Mouse (Mus musculus) hindbrain, embryonic 14.5 days (tissue): ENCODE data around the gene Cdk16. TPM values are rescaled to one million over a fixed set of nuclear protein-coding genes. Genes with fewer than 3 reads are reported as not detected.
A peak's percentile ranks its signal among the peaks of the same experiment; 100 is the strongest.

ENCODE experiments used
- ATAC-seq: fragments of 200-750 bp; cut with Nextera tagmentation; 2 replicates; pipeline ENCODE4 v1.8.0; 2017; ENCODE audit warnings: moderate number of reproducible peaks, mild to moderate bottlenecking, moderate TSS enrichment, moderate library complexity; ENCODE audit not compliant: low FRiP score
- DNase-seq: peaks from one replicate; pipeline ENCODE4 v3.0.0-alpha.2; 2015; ENCODE audit warnings: low spot score
- H3K27ac ChIP-seq: fragments of 300-500 bp; sonication (generic); 2 replicates; pipeline ENCODE4 v1.5.1; 2014; ENCODE audit warnings: mild to moderate bottlenecking, moderate library complexity
- H3K27me3 ChIP-seq: fragments of 300-500 bp; sonication (generic); 2 replicates; pipeline ENCODE4 v1.6.1; 2014; ENCODE audit warnings: mild to moderate bottlenecking, low read length, mixed read lengths; ENCODE audit not compliant: control insufficient read depth, insufficient read depth
- H3K36me3 ChIP-seq: fragments of 300-500 bp; sonication (generic); replicated peaks from 2 replicates; pipeline ENCODE4 v1.6.1; 2014; ENCODE audit not compliant: control insufficient read depth, insufficient read depth
- H3K4me1 ChIP-seq: fragments of 300-500 bp; sonication (generic); replicated peaks from 2 replicates; pipeline ENCODE4 v1.6.1; 2014; ENCODE audit warnings: antibody characterized with exemption, low read length, mixed read lengths; ENCODE audit not compliant: control insufficient read depth, insufficient read depth
- H3K4me2 ChIP-seq: fragments of 300-500 bp; sonication (generic); replicated peaks from 2 replicates; pipeline ENCODE4 v1.6.1; 2014; ENCODE audit warnings: mild to moderate bottlenecking, moderate library complexity
- H3K4me3 ChIP-seq: fragments of 300-500 bp; sonication (generic); replicated peaks from 2 replicates; pipeline ENCODE4 v1.5.1; 2014; ENCODE audit warnings: mild to moderate bottlenecking, low read length
- H3K9ac ChIP-seq: fragments of 300-500 bp; sonication (generic); 2 replicates; pipeline ENCODE4 v1.6.1; 2014
- H3K9me3 ChIP-seq: fragments of 300-500 bp; sonication (generic); 2 replicates; pipeline ENCODE4 v1.6.1; 2016; ENCODE audit warnings: low read length; ENCODE audit not compliant: control insufficient read depth
- WGBS: fragments of 180-500 bp; shearing (Covaris S2); extraction: QIAGEN DNeasy Blood & Tissue Kit; methylation state at CpG from one replicate; pipeline ENCODE4 v1.1.7; 2014; 5-methylcytosine and 5-hydroxymethylcytosine counted together
- polyA plus RNA-seq: library from polyadenylated mRNA; unstranded; fragments of >200 nt; fragmentation: Nextera tagmentation; extraction: Ambion mirVana; gene quantifications from 2 replicates; pipeline ENCODE4 v1.2.1, GENCODE M21; 2014

The Cdk16 gene
- polyA plus RNA-seq = 126 and 142 TPM in 2 replicates

- H3K36me3 ChIP-seq = peaks cover 8% of the 10 kb centered on the region
- 18% methylated on average over 16 of the region's 16 CpGs for WGBS
These were observed at the start of gene Cdk16 for GRCm38 (mm10) chrX:20687519-20688067. TSS of gene Cdk16 (plus strand) at chrX:20687954.

DNA sequence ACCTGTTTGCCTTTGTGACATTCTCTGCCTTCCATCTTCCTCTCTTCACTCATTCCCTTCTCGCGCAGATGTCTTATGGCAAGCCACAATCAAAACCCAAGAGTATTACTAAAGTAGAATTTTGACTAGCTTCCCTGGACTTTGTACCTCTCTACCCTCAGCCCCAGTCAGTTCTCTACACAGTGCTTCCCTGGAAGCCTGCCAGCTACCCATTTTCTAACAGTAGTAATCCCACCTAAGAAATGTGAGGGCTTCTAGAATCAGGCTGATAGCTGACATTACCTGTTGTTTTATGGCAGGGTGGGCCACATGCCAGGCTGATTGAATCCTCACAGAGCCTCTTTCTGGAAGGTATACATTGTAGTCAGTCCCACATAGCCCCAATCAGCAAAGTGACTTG lies 49.6 kb upstream of the Cdk16 start:
- Histone ChIP-seq H3K4me2 (no peak overlapping the region), H3K4me3 (no peak overlapping the region), H3K27ac (no peak overlapping the region), H3K4me1 (no peaks in the 10 kb centered on the region), H3K27me3 (no peaks in the 10 kb centered on the region), H3K36me3 (peaks cover 58% of the 10 kb centered on the region), H3K9ac (no peak overlapping the region), H3K9me3 (no peaks in the 10 kb centered on the region)
- DNase-seq (no peak), ATAC-seq (no peak)
- 97% methylated on average over 2 of the region's 2 CpGs for WGBS

More at GRCm38 (mm10) chrX:20687519-20688067, at the start of gene Cdk16:
- peak within 1 kb of the TSS; percentile 78 for H3K9ac ChIP-seq
- peak within 1 kb of the TSS; percentile 93 for H3K27ac ChIP-seq
- peak within 1 kb of the TSS; percentile 72 for H3K4me2 ChIP-seq
- H3K9me3 ChIP-seq = no peaks in the 10 kb centered on the region
- DNase-seq (peak; percentile 85), ATAC-seq (peak; percentile 93)
- H3K4me3 ChIP-seq = peak within 1 kb of the TSS; percentile 69
- peaks cover 12% of the 10 kb centered on the region for H3K4me1 ChIP-seq
- no peaks in the 10 kb centered on the region for H3K27me3 ChIP-seq

DNA sequence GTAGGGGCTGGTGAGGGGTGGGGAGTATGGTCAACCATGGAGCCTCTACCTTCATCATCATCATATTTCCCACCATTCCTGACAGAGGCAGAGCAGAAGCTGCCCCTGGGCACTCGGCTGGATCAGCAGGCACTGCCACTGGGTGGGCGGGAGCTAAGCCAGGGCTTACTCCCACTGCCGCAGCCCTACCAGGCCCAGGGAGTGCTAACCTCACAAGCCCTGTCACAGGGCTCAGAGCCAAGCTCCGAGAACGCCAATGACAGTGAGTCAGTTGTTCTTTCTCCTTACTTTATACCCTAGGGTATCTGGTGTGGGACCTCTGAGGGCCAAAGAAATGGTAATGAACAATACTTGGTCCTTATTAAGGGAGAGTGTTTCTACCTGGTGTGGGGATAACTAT lies 43.0 kb upstream of the Cdk16 start:
- ATAC-seq = no peak
- H3K27ac ChIP-seq = no peak overlapping the region
- WGBS = 91% methylated on average over 5 of the region's 5 CpGs

DNA sequence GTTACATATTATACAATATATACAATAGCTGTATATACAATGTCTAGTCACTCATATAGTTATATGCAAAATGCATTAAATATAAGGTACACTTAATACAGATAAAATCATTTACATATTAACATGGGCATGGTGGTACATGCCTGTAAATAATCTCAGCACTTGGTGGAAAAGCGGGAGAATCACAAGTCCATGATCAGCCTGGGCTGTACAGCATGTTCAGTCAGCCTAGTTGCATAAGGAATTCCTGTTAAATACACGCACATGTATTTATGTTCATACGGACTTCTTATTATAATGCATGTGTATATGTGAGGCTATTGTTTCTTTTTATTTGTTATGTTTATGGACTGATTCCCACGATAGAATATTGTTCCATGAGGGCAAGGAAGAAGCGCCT lies 30.2 kb upstream of the Cdk16 start:
- Histone ChIP-seq H3K27me3 (no peaks in the 10 kb centered on the region), H3K9me3 (no peaks in the 10 kb centered on the region), H3K4me3 (peak overlapping the region; percentile 43), H3K4me2 (peak overlapping the region; percentile 71), H3K4me1 (0 out of 2 replicates have a peak, but pooled peaks cover 6% of the 10 kb centered on the region), H3K36me3 (no peaks in the 10 kb centered on the region), H3K27ac (no peak overlapping the region), H3K9ac (no peak overlapping the region)
- no peak for ATAC-seq
- 32% methylated on average over 5 of the region's 5 CpGs for WGBS
- no peak for DNase-seq

More for the DNA sequence above, 43.0 kb upstream of the Cdk16 start:
- Histone ChIP-seq H3K4me1 (no peaks in the 10 kb centered on the region), H3K9me3 (no peaks in the 10 kb centered on the region), H3K36me3 (peaks cover 79% of the 10 kb centered on the region), H3K9ac (no peak overlapping the region), H3K27me3 (no peaks in the 10 kb centered on the region), H3K4me3 (no peak overlapping the region), H3K4me2 (no peak overlapping the region)
- no peak for DNase-seq

GRCm38 (mm10) chrX:20658026-20658652 lies 29.6 kb upstream of the Cdk16 start, which contains the start of gene Uba1:
TSS of gene Uba1 (plus strand) at chrX:20658326.
- DNase-seq (peak; percentile 81), ATAC-seq (peak; percentile 87)
- Histone ChIP-seq H3K27ac (no peak within 1 kb of the TSS), H3K9me3 (no peaks in the 10 kb centered on the region), H3K4me1 (0 out of 2 replicates have a peak, but pooled peaks cover 6% of the 10 kb centered on the region), H3K36me3 (no peaks in the 10 kb centered on the region), H3K4me3 (peak within 1 kb of the TSS; percentile 43), H3K9ac (peak within 1 kb of the TSS; percentile 40), H3K27me3 (no peaks in the 10 kb centered on the region), H3K4me2 (peak within 1 kb of the TSS; percentile 71)
- WGBS = 18% methylated on average over 27 of the region's 27 CpGs

- peak overlapping the region; percentile 43 for H3K4me3 ChIP-seq
- H3K27ac ChIP-seq = no peak overlapping the region
- WGBS = 19% methylated on average over 24 of the region's 24 CpGs
- no peak for DNase-seq
- peak overlapping the region; percentile 40 for H3K9ac ChIP-seq
- H3K27me3 ChIP-seq = no peaks in the 10 kb centered on the region
- H3K4me1 ChIP-seq = 0 out of 2 replicates have a peak, but pooled peaks cover 6% of the 10 kb centered on the region
- H3K4me2 ChIP-seq = peak overlapping the region; percentile 71
- no peak for ATAC-seq
- H3K36me3 ChIP-seq = no peaks in the 10 kb centered on the region
- H3K9me3 ChIP-seq = no peaks in the 10 kb centered on the region
These were observed 28.8 kb upstream of the Cdk16 start for GRCm38 (mm10) chrX:20658891-20659406.

- 0 out of 2 replicates have a peak overlapping the region, but pooled peaks have one; percentile 65 for H3K4me3 ChIP-seq
- peak overlapping the region; percentile 28; the same call in 1 of the 2 replicates for H3K9ac ChIP-seq
- H3K9me3 ChIP-seq = no peaks in the 10 kb centered on the region
- 27% methylated on average over 5 of the region's 5 CpGs for WGBS
- peaks cover 14% of the 10 kb centered on the region for H3K36me3 ChIP-seq
- H3K4me1 ChIP-seq = peaks cover 29% of the 10 kb centered on the region
- H3K4me2 ChIP-seq = peak overlapping the region; percentile 33
- H3K27ac ChIP-seq = peak overlapping the region; percentile 70
- peak; percentile 65 for ATAC-seq
- H3K27me3 ChIP-seq = no peaks in the 10 kb centered on the region
- no peak for DNase-seq
These were observed 25.4 kb upstream of the Cdk16 start for GRCm38 (mm10) chrX:20662317-20662715.

DNA sequence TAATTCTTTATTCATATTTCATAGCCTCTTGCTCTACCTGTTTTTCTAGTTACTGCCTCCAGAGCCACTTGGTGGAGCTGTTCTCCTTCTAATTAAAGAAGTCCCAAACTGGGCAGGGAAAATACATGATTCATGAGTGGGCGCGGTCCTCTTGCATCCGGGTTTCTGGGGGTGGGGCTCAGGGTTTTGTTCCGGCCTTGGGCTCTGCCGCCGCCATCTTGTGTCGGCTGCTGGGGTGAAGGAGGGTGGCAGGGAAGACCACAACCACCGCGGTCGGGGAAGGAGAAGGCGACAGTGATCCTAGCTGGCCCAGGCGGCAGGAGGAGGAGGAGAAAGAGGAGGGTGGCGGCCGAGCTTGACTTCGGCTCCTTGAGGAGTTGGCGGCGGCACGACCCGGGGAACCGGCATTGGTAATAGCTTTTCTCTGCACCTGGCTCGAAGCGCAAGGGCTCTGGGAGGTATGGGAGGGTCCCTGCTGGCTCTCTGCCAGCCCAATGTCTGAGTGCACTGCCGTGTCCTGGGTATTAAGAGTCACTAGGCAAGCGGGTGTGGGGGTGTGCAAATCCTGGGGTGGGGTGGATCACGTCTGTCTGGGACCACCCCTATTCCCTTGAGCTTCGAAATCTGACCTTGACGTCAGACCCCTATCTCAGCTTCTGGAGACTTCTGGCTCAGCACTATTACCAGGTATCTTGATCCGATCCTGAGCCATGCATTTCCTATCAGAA lies 24.9 kb upstream of the Cdk16 start:
- 16% methylated on average over 21 of the region's 28 CpGs for WGBS
- Histone ChIP-seq H3K4me2 (peak overlapping the region; percentile 68), H3K9me3 (no peaks in the 10 kb centered on the region), H3K9ac (peak overlapping the region; percentile 86), H3K27me3 (no peaks in the 10 kb centered on the region), H3K27ac (peak overlapping the region; percentile 91), H3K4me3 (peak overlapping the region; percentile 65), H3K4me1 (peaks cover 29% of the 10 kb centered on the region), H3K36me3 (peaks cover 19% of the 10 kb centered on the region)
- ATAC-seq (peak; percentile 92), DNase-seq (peak; percentile 82)

- no peaks in the 10 kb centered on the region for H3K9me3 ChIP-seq
- ATAC-seq (no peak), DNase-seq (peak; percentile 28)
- peak overlapping the region; percentile 68 for H3K4me2 ChIP-seq
- H3K36me3 ChIP-seq = peaks cover 25% of the 10 kb centered on the region
- peak overlapping the region; percentile 65 for H3K4me3 ChIP-seq
- peak overlapping the region; percentile 86 for H3K9ac ChIP-seq
- WGBS = 20% methylated on average over 9 of the region's 9 CpGs
- H3K4me1 ChIP-seq = peaks cover 29% of the 10 kb centered on the region
- H3K27ac ChIP-seq = peak overlapping the region; percentile 91
- no peaks in the 10 kb centered on the region for H3K27me3 ChIP-seq
These were observed 24.3 kb upstream of the Cdk16 start for GRCm38 (mm10) chrX:20663444-20663790.
